Mouse (Mus musculus): Measurements from ENCODE around the gene Itpr2. TPM values are rescaled to one million over a fixed set of nuclear protein-coding genes. Genes with fewer than 3 reads are reported as not detected.

The Itpr2 gene
- polyA plus RNA-seq, 1 experiment = 18.0 TPM

- Histone ChIP-seq H3K4me1 (ENCODE audit: control insufficient read depth, insufficient read depth, insufficient read length) (no peaks in the 10 kb centered on the region), H3K27ac (ENCODE audit: insufficient read depth, low read length) (no peak overlapping the region), H3K27me3 (ENCODE audit: control insufficient read depth, insufficient read depth, low read length) (no peaks in the 10 kb centered on the region), H3K36me3 (ENCODE audit: control insufficient read depth, insufficient read depth, low read length) (peaks cover 25% of the 10 kb centered on the region), H3K4me3 (ENCODE audit: extremely low read depth, insufficient read depth, insufficient read length) (no peak overlapping the region)
- DNase-seq (ENCODE audit: low read depth in 1 of 2, low spot score in 2 of 2) = no peak
- TF ChIP-seq POLR2A (IDR thresholded peaks at IDR 0.05; ENCODE audit: low read depth, low read length) = no peak
- no peak for TF ChIP-seq CTCF (IDR thresholded peaks at IDR 0.05; ENCODE audit: extremely low read depth, insufficient read depth, insufficient read length, insufficient replicate concordance)
- WGBS = 63% methylated on average over 6 of the region's 6 CpGs
Measured at GRCm38 (mm10) chr6:146387039-146387713, 114.8 kb downstream of the Itpr2 start.

GRCm38 (mm10) chr6:146379263-146379662 lies 122.8 kb downstream of the Itpr2 start:
- DNase-seq (ENCODE audit: low read depth in 1 of 2, low spot score in 2 of 2) = no peak
- TF ChIP-seq POLR2A (IDR thresholded peaks at IDR 0.05; ENCODE audit: low read depth, low read length) = no peak
- no peak for TF ChIP-seq CTCF (IDR thresholded peaks at IDR 0.05; ENCODE audit: extremely low read depth, insufficient read depth, insufficient read length, insufficient replicate concordance)
- H3K27ac ChIP-seq (ENCODE audit: insufficient read depth, low read length) = no peak overlapping the region
- H3K4me1 ChIP-seq (ENCODE audit: control insufficient read depth, insufficient read depth, insufficient read length) = no peaks in the 10 kb centered on the region
- 93% methylated on average over 8 of the region's 8 CpGs for WGBS
- H3K27me3 ChIP-seq (ENCODE audit: control insufficient read depth, insufficient read depth, low read length) = no peaks in the 10 kb centered on the region
- H3K36me3 ChIP-seq (ENCODE audit: control insufficient read depth, insufficient read depth, low read length) = peaks cover 37% of the 10 kb centered on the region
- no peak overlapping the region for H3K4me3 ChIP-seq (ENCODE audit: extremely low read depth, insufficient read depth, insufficient read length)

- no peak overlapping the region for H3K4me3 ChIP-seq (ENCODE audit: extremely low read depth, insufficient read depth, insufficient read length)
- H3K27ac ChIP-seq (ENCODE audit: insufficient read depth, low read length) = no peak overlapping the region
- DNase-seq (ENCODE audit: low read depth in 1 of 2, low spot score in 2 of 2) = no peak
- H3K27me3 ChIP-seq (ENCODE audit: control insufficient read depth, insufficient read depth, low read length) = no peaks in the 10 kb centered on the region
- no peak for TF ChIP-seq POLR2A (IDR thresholded peaks at IDR 0.05; ENCODE audit: low read depth, low read length)
- TF ChIP-seq CTCF (IDR thresholded peaks at IDR 0.05; ENCODE audit: extremely low read depth, insufficient read depth, insufficient read length, insufficient replicate concordance) = no peak
- WGBS = 73% methylated on average over 2 of the region's 2 CpGs
- peaks cover 39% of the 10 kb centered on the region for H3K36me3 ChIP-seq (ENCODE audit: control insufficient read depth, insufficient read depth, low read length)
- no peaks in the 10 kb centered on the region for H3K4me1 ChIP-seq (ENCODE audit: control insufficient read depth, insufficient read depth, insufficient read length)
Measured at GRCm38 (mm10) chr6:146371511-146371910, 130.5 kb downstream of the Itpr2 start.

- Histone ChIP-seq H3K27ac (ENCODE audit: insufficient read depth, low read length) (no peak overlapping the region), H3K36me3 (ENCODE audit: control insufficient read depth, insufficient read depth, low read length) (peaks cover 23% of the 10 kb centered on the region), H3K4me3 (ENCODE audit: extremely low read depth, insufficient read depth, insufficient read length) (no peak overlapping the region), H3K27me3 (ENCODE audit: control insufficient read depth, insufficient read depth, low read length) (no peaks in the 10 kb centered on the region), H3K4me1 (ENCODE audit: control insufficient read depth, insufficient read depth, insufficient read length) (no peaks in the 10 kb centered on the region)
- DNase-seq (ENCODE audit: low read depth in 1 of 2, low spot score in 2 of 2) = no peak
- WGBS = 95% methylated on average over 4 of the region's 4 CpGs
- TF ChIP-seq POLR2A (IDR thresholded peaks at IDR 0.05; ENCODE audit: low read depth, low read length) (no peak), CTCF (IDR thresholded peaks at IDR 0.05; ENCODE audit: extremely low read depth, insufficient read depth, insufficient read length, insufficient replicate concordance) (no peak)
Measured at GRCm38 (mm10) chr6:146366180-146366579, 135.8 kb downstream of the Itpr2 start.

- H3K27me3 ChIP-seq (ENCODE audit: control insufficient read depth, insufficient read depth, low read length) = no peaks in the 10 kb centered on the region
- H3K27ac ChIP-seq (ENCODE audit: insufficient read depth, low read length) = no peak overlapping the region
- WGBS = 82% methylated on average over 4 of the region's 4 CpGs
- H3K36me3 ChIP-seq (ENCODE audit: control insufficient read depth, insufficient read depth, low read length) = peaks cover 27% of the 10 kb centered on the region
- no peak overlapping the region for H3K4me3 ChIP-seq (ENCODE audit: extremely low read depth, insufficient read depth, insufficient read length)
- DNase-seq (ENCODE audit: low read depth in 1 of 2, low spot score in 2 of 2) = no peak
- TF ChIP-seq POLR2A (IDR thresholded peaks at IDR 0.05; ENCODE audit: low read depth, low read length) (no peak), CTCF (IDR thresholded peaks at IDR 0.05; ENCODE audit: extremely low read depth, insufficient read depth, insufficient read length, insufficient replicate concordance) (no peak)
- no peaks in the 10 kb centered on the region for H3K4me1 ChIP-seq (ENCODE audit: control insufficient read depth, insufficient read depth, insufficient read length)
Measured at GRCm38 (mm10) chr6:146357911-146358310, 144.1 kb downstream of the Itpr2 start.

- peaks cover 24% of the 10 kb centered on the region for H3K36me3 ChIP-seq (ENCODE audit: control insufficient read depth, insufficient read depth, low read length)
- no peak overlapping the region for H3K27ac ChIP-seq (ENCODE audit: insufficient read depth, low read length)
- no peak for TF ChIP-seq POLR2A (IDR thresholded peaks at IDR 0.05; ENCODE audit: low read depth, low read length)
- TF ChIP-seq CTCF (IDR thresholded peaks at IDR 0.05; ENCODE audit: extremely low read depth, insufficient read depth, insufficient read length, insufficient replicate concordance) = no peak
- no peaks in the 10 kb centered on the region for H3K27me3 ChIP-seq (ENCODE audit: control insufficient read depth, insufficient read depth, low read length)
- 89% methylated on average over 9 of the region's 9 CpGs for WGBS
- H3K4me1 ChIP-seq (ENCODE audit: control insufficient read depth, insufficient read depth, insufficient read length) = no peaks in the 10 kb centered on the region
- DNase-seq (ENCODE audit: low read depth in 1 of 2, low spot score in 2 of 2) = no peak
- H3K4me3 ChIP-seq (ENCODE audit: extremely low read depth, insufficient read depth, insufficient read length) = no peak overlapping the region
Measured at GRCm38 (mm10) chr6:146352258-146352805, 149.7 kb downstream of the Itpr2 start.

GRCm38 (mm10) chr6:146351816-146352215 lies 150.2 kb downstream of the Itpr2 start:
- peaks cover 25% of the 10 kb centered on the region for H3K36me3 ChIP-seq (ENCODE audit: control insufficient read depth, insufficient read depth, low read length)
- no peak overlapping the region for H3K27ac ChIP-seq (ENCODE audit: insufficient read depth, low read length)
- no peak for DNase-seq (ENCODE audit: low read depth in 1 of 2, low spot score in 2 of 2)
- TF ChIP-seq POLR2A (IDR thresholded peaks at IDR 0.05; ENCODE audit: low read depth, low read length) (no peak), CTCF (IDR thresholded peaks at IDR 0.05; ENCODE audit: extremely low read depth, insufficient read depth, insufficient read length, insufficient replicate concordance) (no peak)
- no peaks in the 10 kb centered on the region for H3K4me1 ChIP-seq (ENCODE audit: control insufficient read depth, insufficient read depth, insufficient read length)
- no peaks in the 10 kb centered on the region for H3K27me3 ChIP-seq (ENCODE audit: control insufficient read depth, insufficient read depth, low read length)
- no peak overlapping the region for H3K4me3 ChIP-seq (ENCODE audit: extremely low read depth, insufficient read depth, insufficient read length)
- WGBS = 88% methylated on average over 7 of the region's 7 CpGs
